Mouse (Mus musculus): ENCODE measurements around the gene Khk. TPM values are rescaled to one million over a fixed set of nuclear protein-coding genes. Genes with fewer than 3 reads are reported as not detected.

The Khk gene
- total RNA-seq, 2 experiments from 2014 or later: 82.9 to 88.2 TPM

DNA sequence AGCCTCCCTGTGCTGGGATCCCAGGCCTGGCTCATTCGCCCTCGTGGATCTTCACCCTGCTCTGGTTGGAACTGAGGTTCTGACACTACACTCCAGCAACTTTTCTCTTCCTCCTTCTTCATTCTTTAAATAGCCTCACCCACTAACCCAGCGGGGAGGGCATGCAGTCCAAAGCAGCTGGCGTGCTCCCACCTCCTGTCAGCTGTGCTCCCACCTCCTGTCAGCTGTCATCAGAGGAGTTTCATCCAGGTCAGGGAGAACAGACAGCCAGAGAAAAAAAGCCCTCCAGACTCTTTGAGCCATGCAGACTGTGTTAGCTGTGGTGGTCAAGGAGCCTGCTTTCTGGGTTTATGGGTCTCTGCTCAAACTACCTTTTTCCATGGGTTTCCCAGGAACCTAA, 10.1 kb downstream of the Khk start:
- no peak for ATAC-seq (replicated peaks; ENCODE audit: poor library complexity)

DNA sequence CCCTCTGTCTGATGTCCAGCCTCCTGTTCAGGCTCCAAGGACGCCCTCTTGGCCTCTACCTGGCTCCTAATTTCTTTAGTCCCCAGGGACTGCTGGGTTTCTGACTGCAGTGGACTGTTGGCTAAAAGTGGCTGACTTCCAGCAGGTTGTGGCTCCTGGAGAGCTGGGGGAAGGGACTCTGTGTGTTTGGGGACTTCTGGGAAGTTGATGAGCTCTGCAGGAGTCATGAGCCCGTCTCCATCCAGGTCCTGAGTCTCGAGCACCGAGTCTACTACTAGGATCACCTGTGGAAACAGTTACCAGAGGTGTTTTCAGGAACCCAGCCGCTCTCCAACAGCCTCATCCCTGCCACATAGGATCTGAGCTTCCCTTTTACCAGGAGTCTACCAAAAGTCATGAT, 12.5 kb downstream of the Khk start:
- no peak for ATAC-seq (replicated peaks; ENCODE audit: poor library complexity)

DNA sequence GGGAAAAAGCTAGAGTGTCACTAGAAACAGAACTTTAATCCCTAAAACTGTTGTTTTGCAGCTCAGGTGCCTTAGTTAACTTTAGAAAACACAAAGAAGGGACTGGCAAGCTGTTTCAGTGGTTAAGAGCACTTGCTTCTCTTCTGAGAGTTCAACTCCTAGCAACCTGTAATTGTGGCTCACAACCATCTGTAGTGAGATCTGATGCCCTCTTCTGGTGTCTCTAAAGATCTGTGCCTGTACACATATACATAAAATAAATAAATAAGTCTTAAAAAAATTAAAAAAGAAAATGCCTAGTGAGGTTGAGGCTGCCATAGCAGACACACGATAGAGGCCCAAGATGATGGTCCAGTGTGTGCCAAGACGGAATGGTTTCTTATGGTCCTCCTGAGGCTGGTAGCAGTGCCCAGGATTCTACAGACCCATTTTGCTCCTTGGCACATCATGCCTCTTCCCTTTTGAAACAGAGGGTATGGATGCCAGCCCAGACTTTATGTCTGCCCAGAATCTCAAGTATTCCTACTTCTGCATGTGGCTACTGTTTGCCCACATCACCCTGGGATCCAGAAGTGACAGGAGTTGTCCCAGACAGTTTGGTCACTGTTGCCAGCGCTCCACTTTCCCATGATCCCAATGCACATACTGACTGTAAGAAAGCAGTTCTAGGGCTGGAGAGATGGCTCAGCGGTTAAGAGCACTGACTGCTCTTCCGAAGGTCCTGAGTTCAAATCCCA, 13.7 kb downstream of the Khk start:
- ATAC-seq (replicated peaks; ENCODE audit: poor library complexity): no peak; the same call in 1 of the 2 replicates

DNA sequence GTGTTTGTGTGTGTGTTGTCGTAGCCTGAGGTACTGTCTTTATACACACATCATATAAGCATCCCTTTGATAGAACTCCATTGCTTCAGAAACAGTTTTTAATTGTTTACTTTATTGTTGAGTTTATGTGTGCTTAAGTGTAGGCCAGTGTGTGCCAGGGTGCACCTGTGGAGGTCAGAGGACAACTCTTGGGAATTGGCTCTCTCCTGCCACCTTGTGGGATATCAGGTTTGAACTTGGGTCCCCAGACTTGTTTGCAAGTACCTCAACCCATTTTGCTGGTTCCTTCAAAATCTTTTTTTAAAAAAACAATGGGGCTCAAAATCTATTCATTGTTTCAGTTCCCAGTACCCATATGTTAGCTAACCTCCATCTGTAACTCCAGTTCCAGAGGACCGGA, 21.8 kb downstream of the Khk start:
- peak; percentile 62 for ATAC-seq (replicated peaks; ENCODE audit: poor library complexity)

DNA sequence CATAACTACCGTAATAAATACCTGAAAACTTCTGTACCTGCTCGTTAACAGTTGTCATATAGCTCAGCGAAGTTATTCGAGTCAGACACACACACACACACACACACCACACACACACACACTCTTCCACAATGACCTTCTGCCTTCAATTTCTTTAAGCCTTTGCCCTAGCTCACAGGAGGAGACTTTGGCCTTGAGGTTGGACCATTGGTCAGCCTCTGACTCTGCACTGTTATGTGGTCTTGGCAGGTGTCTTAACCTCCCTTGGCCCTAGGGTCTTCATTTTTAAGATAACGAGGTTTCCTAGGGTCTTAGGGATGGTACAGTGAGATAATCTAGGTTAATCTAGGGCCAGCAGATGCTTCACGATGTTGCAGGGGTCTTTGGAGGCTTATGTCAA, 23.1 kb downstream of the Khk start:
- no peak for ATAC-seq (replicated peaks; ENCODE audit: poor library complexity)

DNA sequence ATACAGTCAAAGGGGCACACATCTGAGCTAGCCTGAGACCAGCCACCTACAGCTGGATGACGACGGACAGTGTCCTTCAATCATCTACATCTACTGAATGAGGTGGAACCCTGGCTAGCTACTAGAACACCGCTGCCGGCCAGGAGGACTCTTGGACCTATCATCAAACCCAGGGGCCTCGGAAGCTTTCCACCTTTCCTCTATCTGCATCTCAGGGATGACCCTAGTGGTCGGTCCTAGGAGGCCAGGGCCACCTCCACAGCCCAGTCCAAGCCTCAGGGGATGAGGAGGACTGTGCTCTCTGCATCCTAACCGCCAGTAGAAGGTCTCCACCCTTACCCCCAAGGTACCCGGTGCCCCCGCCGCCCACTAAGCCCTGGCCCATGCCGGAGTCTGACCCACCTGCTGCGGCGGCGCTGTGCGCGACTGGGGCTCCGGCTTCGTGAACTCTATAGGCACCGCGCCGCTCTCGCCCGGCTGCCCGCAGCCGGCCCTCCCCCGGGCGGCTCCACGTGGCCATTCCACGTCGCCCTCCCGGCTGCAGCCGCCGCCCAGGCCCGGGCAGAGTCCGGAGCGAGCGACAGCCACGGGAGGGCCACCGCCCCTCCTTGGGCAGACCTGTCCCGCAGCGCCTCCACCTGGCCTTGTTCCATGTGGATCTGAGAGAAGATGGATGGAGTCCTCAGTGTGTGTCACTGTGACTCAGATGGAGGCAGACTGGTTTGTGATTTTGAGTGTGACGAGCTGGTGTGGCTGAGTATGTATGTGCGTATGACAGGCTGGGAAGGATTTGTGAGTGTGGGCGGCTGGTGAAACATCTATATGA, 23.9 kb downstream of the Khk start, which contains the start of gene Cgref1:
Gene Cgref1 (minus strand): TSS at position 636 of the 826 bp plus-strand sequence.
- ATAC-seq (replicated peaks; ENCODE audit: poor library complexity): peak; percentile 21

DNA sequence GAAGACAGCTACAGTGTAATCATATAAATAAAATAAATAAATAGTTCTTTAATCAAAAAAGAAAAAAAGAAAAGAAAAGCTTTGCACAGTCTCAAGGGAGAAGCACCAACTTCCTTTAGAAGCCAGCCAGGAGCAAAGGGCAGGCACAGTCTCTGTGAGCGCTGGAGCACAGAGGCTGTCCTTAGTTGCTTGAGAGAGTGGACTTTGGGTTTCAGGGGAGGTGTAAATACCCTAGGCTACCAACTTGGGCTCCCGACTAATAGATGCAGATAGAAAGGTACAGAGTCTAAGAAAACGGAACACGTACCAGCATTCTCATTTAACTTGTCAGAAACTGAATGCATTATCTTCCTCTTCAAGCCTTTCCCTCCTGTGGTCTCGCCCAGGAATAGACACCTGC, 27.4 kb downstream of the Khk start:
- ATAC-seq (replicated peaks; ENCODE audit: poor library complexity): no peak

DNA sequence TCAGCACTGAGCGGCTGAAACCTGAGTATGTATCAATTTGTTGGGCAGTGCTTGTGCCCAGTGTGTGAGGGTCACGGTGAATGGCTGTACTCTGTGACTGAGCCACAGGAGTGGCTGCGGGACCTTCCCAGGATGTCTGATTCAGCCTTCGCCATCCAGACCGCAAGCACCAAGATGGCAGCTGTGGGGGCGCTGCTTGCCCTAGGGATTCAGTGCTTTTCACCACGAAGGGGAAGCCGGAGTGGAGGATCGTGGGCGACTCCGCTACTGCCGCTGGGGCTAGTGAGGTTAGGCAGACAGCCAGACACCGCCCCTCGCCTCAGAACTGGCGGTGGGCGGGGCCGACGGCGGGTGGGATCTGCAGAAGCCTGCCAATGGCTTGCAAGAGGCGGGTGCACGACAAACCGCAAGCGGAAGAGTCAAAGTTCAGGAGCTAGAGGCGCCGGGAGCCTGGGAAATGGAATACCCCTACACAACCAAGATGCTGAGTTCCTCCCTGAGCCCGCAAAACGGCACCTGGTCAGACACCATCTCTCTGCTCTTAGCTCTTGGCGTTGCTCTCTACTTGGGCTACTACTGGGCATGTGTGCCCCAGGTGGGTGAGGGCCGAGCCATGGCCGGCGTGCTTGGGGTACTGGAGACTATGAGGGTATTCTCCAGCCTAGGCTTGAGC, 28.6 kb downstream of the Khk start:
- ATAC-seq (replicated peaks; ENCODE audit: poor library complexity): peak; percentile 83

DNA sequence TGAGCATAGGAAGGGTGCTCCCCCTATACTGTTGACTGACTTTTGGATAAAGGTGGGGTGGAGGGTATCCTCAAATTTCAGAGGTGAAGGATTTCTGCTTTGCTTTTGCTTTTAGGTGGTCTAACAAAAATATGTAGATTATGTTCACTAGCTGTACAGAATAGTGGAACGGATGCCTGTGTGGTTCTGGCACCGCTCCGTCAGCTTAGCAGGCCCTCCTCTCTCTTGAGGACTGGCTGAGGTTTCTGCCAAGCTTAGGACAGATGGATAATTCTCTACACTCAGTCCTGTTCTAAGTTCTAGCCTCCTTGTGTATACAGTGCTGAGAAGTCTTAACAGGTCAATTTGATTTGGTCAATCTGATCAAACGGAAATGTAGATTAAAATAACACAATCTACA, 29.2 kb downstream of the Khk start:
- no peak for ATAC-seq (replicated peaks; ENCODE audit: poor library complexity)

DNA sequence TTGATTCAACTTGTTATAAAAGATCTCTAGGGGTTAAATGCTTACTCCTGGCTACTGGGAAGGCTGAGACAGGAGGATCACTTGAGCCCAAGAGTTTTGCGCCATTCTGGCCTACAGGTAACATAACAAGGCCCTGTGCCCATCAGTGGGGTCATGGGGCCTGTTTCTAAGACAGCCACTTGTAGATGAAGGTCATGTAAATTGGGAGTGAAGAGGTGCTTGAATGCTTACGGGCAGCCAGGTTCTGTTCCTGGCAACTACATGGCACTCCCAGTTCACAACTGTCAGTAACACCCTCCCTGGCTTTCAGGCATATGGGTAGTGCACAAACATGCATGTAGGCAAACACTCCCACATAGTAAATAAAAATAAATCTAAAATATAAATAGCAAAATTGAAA, 29.7 kb downstream of the Khk start:
- ATAC-seq (replicated peaks; ENCODE audit: poor library complexity): no peak

DNA sequence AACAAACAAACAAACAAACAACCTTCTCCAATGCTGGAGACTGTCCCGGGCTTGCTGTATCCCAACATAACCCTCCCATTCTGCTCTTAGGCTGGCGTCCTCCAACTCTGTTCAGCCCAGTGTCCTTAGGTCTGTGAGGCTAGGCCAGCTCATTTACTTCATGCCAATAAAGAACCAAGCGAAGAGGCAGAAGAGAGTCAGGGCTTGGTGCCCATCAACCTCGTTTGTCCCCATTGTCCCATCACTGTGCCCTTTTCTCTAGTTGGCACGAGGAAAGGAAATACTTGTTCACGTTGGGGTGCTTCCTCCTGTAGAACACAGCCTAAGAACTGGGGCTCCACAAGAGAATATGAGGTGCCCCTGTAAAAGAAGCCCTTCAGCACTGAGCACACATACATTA, 30.5 kb downstream of the Khk start:
- no peak for ATAC-seq (replicated peaks; ENCODE audit: poor library complexity)

DNA sequence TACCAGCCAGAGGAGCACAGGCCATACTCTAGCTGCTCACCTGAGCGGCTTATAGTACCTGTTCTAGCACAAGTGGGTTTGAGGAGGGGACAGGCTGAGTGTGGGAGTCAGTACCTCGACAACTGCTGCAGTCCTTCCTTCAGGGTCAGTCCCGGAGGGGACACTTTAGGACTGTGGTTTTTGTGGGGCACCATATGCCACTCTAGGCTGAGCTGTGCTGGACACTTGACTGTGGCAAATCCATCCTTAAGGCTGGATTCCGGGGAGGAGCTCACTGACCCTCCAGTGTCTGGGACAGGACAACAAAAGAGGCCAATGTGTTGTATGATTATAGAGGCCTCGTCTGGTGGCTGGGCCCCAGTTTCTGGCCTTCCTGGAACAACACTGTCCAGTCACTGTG, 31.3 kb downstream of the Khk start:
- ATAC-seq (replicated peaks; ENCODE audit: poor library complexity): no peak

DNA sequence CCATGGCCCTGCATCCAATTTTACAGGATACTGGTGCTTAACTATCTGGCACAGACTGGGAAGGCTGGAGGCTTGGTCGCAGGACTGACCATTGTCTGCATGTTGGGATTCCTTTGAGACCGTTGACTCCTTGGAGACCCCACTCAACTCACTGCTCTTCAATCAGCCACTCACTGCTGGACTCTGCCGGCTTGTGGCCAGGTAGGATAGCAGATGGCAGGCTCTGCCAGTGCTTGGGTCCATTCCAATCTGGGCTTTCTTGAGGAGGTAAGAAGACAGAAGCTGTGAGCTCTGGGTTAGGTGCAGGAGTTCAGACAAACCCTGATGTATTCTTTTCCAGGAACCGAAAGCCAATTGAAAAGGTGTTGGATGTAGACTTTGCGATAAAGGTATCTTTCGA, 32.8 kb downstream of the Khk start:
- ATAC-seq (replicated peaks; ENCODE audit: poor library complexity): no peak

DNA sequence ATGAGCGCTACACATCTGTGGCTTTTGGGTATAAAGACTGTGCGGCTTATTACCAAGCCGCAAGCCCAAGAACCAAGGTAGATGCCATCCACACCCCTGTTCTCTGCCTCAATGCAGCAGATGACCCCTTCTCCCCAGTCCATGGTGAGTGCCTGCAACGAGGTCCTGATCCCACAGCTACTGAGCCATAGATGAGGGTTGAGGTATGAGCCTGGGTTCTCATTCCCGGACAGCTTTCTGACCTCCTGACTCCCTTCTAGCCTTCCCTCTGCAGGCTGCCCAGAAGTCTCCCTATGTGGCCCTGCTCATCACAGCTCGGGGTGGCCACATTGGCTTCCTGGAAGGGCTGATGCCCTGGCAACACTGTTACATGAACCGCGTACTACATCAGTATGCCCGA, 33.3 kb downstream of the Khk start:
- ATAC-seq (replicated peaks; ENCODE audit: poor library complexity): no peak

DNA sequence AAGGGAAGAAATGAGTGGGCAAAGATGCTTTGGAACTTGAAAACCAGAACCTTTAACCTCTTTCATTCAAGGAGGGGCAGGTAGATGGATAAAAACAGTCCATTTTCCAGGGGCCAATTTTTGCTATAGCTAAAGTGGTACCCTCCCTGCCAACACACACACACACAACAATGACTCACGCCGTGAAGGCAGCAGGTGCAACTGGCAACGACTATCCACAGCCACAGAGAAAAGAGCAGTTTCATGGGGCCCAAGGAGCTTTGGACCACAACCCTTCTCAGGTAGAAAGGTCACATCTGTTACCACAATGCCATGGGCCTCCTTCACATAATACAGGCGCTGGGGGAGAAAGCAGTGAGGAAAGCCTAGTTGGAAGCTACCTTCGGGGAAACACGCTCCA, 34.5 kb downstream of the Khk start:
- no peak for ATAC-seq (replicated peaks; ENCODE audit: poor library complexity)

DNA sequence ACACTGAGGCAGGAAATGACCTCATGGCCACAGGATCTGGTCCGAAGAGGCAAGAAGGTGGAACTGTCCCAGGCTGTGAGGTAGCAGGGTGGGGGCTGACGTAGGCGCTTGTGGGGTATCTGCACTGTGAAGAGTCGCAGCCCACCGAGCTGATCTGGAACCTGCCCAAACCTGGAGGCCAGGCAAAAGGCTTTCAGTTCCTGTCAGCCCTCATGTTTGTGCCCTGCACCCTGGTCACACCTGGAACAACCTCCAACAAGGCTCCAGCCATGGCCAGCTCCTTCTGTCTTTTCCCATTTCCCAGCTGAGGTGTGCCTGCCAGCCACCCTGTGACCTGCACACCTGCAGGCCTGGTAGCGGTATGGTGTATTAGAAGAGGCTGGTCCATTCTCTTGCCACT, 36.7 kb downstream of the Khk start:
- ATAC-seq (replicated peaks; ENCODE audit: poor library complexity): no peak

DNA sequence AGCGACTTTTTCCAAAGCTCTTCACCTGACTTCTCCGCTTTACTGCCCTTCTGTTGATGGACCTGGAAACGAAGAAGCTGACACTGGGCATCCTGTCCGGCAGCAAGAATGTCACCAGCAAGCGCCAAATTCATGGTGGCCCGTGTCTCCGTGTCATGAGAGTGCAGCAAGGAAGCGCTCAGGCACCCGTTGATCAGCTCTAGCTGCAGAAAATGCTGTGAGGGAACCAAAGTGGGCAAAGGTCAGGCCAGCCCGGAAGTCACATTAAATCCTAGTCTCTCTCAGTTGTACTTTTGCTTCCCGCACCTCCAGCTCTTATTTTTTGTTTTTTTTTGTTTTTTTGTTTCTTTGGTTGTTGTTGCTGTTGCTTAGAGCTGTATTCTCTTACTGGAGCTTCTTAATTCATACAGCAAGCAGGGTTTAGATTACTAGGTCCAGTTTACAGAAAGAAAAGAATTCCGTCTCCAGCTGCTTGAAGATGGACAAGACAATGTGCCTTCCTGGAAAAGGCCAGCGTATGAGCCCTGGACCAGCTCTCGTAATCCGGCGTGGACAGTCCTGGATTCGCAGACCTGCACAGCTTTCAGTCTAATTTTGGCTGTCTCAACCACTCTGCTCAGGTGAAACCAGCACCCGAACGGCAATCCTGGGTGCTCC, 38.1 kb downstream of the Khk start:
- ATAC-seq (replicated peaks; ENCODE audit: poor library complexity): no peak

DNA sequence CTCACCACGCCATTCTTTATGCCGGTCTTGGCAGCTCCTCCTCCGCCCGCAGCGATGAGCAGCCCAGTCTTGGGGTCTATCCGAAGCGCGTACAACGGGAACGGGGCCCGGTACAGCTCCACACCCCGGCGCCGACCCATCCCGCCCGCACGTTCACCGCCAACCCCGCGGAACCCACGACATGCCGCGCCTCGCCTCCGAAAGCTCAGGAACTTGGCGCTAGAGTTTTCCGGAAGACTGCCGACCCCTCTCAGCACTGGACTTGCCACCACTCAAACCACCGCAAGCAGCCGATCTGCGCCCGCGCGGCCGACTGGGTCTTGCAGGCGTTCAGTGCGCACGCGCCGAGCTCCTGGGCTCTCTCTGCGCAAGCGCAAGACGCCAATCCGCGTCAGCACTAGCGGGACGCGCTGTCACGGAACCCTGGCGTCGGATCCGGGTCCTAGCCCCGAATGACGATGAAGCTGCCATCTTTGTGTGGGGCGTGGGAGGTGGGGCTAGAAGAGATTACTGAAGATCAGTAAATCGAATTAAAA, 38.8 kb downstream of the Khk start, which contains the start of gene Preb:
Gene Preb (minus strand): TSS at position 396 of the 536 bp plus-strand sequence.
- ATAC-seq (replicated peaks; ENCODE audit: poor library complexity): peak; percentile 88

DNA sequence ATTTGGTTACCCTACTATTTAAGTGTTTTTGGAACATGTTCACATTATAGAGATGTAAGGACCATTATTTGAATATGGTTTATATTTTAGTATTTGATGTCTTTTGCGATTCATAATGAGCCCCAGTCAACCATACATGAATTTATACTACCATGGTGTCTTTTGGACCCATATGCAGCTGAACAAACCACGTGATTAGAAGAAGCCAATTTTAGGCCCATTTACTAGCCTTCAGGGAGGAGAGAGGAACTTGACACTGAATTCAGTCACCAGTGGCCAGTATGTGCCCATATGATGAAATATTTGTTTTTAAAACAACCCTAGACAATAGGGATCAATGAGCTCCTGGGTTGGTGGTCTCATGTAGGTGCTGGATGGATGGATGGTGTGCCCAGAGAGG, 39.6 kb downstream of the Khk start:
- no peak for ATAC-seq (replicated peaks; ENCODE audit: poor library complexity)

DNA sequence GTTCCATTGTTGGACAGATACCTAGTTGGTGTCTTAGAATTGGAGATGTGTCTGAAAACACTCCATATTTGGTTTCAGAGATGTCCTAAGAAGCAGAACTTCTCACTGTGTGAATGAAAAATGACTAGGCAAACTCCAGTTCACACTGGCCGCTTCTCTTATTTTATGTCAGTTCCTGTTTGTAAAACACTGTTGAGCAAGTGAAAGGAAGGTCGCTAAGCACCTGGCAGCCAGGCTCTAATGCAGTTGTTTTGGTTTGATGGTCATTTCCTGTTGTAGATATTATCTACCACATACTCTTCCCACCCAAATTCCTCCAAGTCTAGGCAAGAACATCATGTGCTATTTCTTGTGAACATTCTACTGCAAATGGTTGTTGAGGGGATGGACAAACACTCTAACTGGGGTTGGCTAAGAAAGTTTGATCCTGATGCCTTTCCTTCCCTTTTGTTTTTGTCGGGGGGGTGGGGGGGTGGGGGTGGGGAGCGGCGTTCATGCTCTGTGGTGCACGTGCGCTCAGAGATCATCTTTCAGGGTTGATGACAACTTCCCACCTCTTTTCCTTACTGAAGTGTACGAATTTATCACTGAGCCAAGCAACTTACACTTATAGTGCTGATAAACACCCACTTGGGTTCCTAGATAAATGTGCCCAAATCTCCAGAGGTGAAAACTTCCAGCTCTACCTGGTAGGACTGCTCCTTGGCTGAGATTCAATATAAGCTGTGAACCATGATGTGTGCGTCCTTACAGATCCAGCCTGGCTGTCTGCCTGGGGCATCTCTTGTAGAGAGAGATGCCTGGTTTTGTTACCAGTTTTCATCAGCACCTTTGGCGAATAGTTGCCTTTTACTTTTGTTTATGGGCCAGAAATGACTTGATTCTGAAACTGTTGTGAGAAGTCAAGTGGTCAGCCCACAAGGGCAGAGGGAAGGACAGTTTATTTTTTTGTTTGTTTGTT, 40.6 kb downstream of the Khk start:
- peak; percentile 58 for ATAC-seq (replicated peaks; ENCODE audit: poor library complexity)
